Mouse (Mus musculus): ENCODE measurements around the gene Tgfa. TPM values are rescaled to one million over a fixed set of nuclear protein-coding genes. Genes with fewer than 3 reads are reported as not detected.

Gene Tgfa
- polyA plus RNA-seq, 2 experiments: 2.7 to 3.1 TPM

DNA sequence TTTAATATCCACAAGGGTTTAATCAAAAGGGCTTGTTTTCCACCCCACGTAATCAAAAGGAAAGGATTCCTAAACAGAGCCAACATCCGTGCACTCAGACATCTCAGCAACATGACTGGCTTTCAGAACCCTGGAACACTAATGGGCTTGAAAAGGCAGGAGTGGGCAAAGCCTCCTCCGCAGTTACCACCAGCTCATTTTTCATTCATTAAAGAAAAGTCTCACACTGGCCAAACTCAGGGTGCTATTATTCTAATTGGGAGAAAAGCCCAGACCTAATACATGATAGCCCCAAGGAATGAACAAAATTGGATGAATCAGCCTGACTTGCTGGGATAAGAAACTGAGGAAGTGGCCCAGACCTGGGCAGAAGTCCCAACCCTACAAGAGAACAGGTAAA lies 129.4 kb downstream of the Tgfa start:
- no peak overlapping the region for H3K27ac ChIP-seq (replicated peaks; ENCODE audit: low read depth, low read length)
- 0 out of 2 replicates have a peak, but pooled peaks cover 3% of the 10 kb centered on the region for H3K4me1 ChIP-seq (ENCODE audit: control insufficient read depth, insufficient read depth, low read length)
- WGBS: 50% methylated on average over 3 of the region's 3 CpGs
- H3K36me3 ChIP-seq (ENCODE audit: control insufficient read depth, insufficient read depth, low read length): no peaks in the 10 kb centered on the region
- ATAC-seq (ENCODE audit: low FRiP score, low read depth) (no peak), DNase-seq (ENCODE audit: low spot score) (no peak)
- TF ChIP-seq POLR2A (IDR thresholded peaks at IDR 0.05; ENCODE audit: borderline replicate concordance, extremely low read depth, insufficient read depth, insufficient read length): no peak
- no peaks in the 10 kb centered on the region for H3K9me3 ChIP-seq (ENCODE audit: control insufficient read depth, low read length)
- H3K4me2 ChIP-seq (replicated peaks; ENCODE audit: low read depth, low read length, severe bottlenecking): no peak overlapping the region
- no peak overlapping the region for H3K4me3 ChIP-seq (replicated peaks; ENCODE audit: low read length)
- H3K9ac ChIP-seq (ENCODE audit: low read depth, low read length, severe bottlenecking): no peak overlapping the region
- H3K27me3 ChIP-seq (ENCODE audit: control insufficient read depth, insufficient read depth, low read length): no peaks in the 10 kb centered on the region

Other genes starting within 250 kb of the Tgfa start
- gene Dusp11, start 233.6 kb upstream of the Tgfa start, polyA plus RNA-seq (2012; rRNA removed): 115 and 130 TPM in 2 replicates
- gene Dusp11, start 233.6 kb upstream of the Tgfa start, polyA plus RNA-seq (2014; fragmentation: Nextera tagmentation; extraction: Ambion mirVana): 46.3 and 56.4 TPM in 2 replicates
- gene Figla, start 179.1 kb upstream of the Tgfa start, polyA plus RNA-seq (2012; rRNA removed): not detected in 2 replicates
- gene Figla, start 179.1 kb upstream of the Tgfa start, polyA plus RNA-seq (2014; fragmentation: Nextera tagmentation; extraction: Ambion mirVana): not detected in 2 replicates
- gene Add2, start 166.5 kb upstream of the Tgfa start, polyA plus RNA-seq (2012; rRNA removed): 2.3 and 2.6 TPM in 2 replicates
- 1.4 and 2.6 TPM in 2 replicates for gene Add2, start 166.5 kb upstream of the Tgfa start, polyA plus RNA-seq (2014; fragmentation: Nextera tagmentation; extraction: Ambion mirVana)
- gene Fam136a, start 170.4 kb downstream of the Tgfa start, polyA plus RNA-seq (2012; rRNA removed): 43.9 and 51.0 TPM in 2 replicates
- 109 and 113 TPM in 2 replicates for gene Fam136a, start 170.4 kb downstream of the Tgfa start, polyA plus RNA-seq (2014; fragmentation: Nextera tagmentation; extraction: Ambion mirVana)
- gene Snrpg, start 176.1 kb downstream of the Tgfa start, polyA plus RNA-seq (2012; rRNA removed): 155 and 632 TPM in 2 replicates
- 646 and 684 TPM in 2 replicates for gene Snrpg, start 176.1 kb downstream of the Tgfa start, polyA plus RNA-seq (2014; fragmentation: Nextera tagmentation; extraction: Ambion mirVana)
- gene Pcyox1, start 201.9 kb downstream of the Tgfa start, polyA plus RNA-seq (2012; rRNA removed): 67.3 and 67.5 TPM in 2 replicates
- 93.3 and 98.2 TPM in 2 replicates for gene Pcyox1, start 201.9 kb downstream of the Tgfa start, polyA plus RNA-seq (2014; fragmentation: Nextera tagmentation; extraction: Ambion mirVana)
- gene Tia1, start 209.0 kb downstream of the Tgfa start, polyA plus RNA-seq (2012; rRNA removed): 230 and 264 TPM in 2 replicates
- 173 and 211 TPM in 2 replicates for gene Tia1, start 209.0 kb downstream of the Tgfa start, polyA plus RNA-seq (2014; fragmentation: Nextera tagmentation; extraction: Ambion mirVana)
- 1.5 and 2.4 TPM in 2 replicates for gene Gm44790, start 231.4 kb downstream of the Tgfa start, polyA plus RNA-seq (2012; rRNA removed)
- gene Gm44790, start 231.4 kb downstream of the Tgfa start, polyA plus RNA-seq (2014; fragmentation: Nextera tagmentation; extraction: Ambion mirVana): 0.77 and 1.2 TPM in 2 replicates
- 16.0 and 19.1 TPM in 2 replicates for gene C87436, start 243.2 kb downstream of the Tgfa start, polyA plus RNA-seq (2012; rRNA removed)
- 20.6 and 22.2 TPM in 2 replicates for gene C87436, start 243.2 kb downstream of the Tgfa start, polyA plus RNA-seq (2014; fragmentation: Nextera tagmentation; extraction: Ambion mirVana)

Data from limb, embryonic 14.5 days (tissue).